In the genomic region with DNA sequence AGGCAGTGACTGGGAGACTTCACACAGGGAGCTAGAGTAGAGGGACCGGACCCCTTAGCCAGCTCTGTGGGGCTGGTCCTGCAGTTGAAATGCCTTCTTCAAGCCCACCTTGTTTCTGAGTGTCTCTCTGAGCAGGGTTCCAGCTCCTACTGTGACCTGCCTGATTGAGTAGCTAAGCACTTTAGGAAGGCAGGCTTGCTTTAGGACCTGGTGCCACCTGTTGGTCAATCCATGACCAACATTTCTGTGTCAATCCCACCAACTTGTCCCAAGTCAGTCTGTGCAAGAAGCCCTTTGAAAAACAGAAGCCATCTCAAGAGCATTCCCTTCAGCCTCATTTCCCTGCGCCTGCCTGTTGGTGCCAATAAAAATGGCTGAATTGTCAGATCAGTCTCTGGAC, we compare ENCODE assay signal across 8 mouse cellular contexts.
DNase-seq lines count a peak whose midpoint lies in the region; ATAC-seq and TF ChIP-seq lines count a peak whose summit lies in the region.

No protein-coding gene starts in this region.

- WGBS in intestine, embryonic 14.5 days: 65% methylated on average over 2 of the region's 2 CpGs
- 67% methylated on average over 2 of the region's 2 CpGs for WGBS in intestine, embryonic 16.5 days

- H3K4me2 ChIP-seq in intestine, embryonic 14.5 days (ENCODE audit: low read length): no peak overlapping the region
- no peak overlapping the region for H3K4me2 ChIP-seq in intestine, embryonic 16.5 days (ENCODE audit: low read depth, low read length)

- intact Hi-C loops in heart, postnatal 25 days (cut with DNase I): loop anchor here (1.0 to 10.0 kb wide), 2 partner anchors 265 to 551 kb away; no protein-coding TSS in a partner anchor

- H3K4me1 ChIP-seq in intestine, embryonic 14.5 days (replicated peaks; ENCODE audit: control insufficient read depth, insufficient read depth, low read length): peaks cover 3% of the 10 kb centered on the region; the same call in 1 of the 2 replicates
- peaks cover 6% of the 10 kb centered on the region; the same call in 1 of the 2 replicates for H3K4me1 ChIP-seq in intestine, embryonic 16.5 days (ENCODE audit: control insufficient read depth, insufficient read depth, low read length)
- H3K4me1 ChIP-seq in ES-E14 (ENCODE audit: control insufficient read depth in 2 of 2, insufficient read depth in 2 of 2, low read length in 2 of 2, poor library complexity in 1 of 2): 0 out of 4 replicates have a peak, but pooled peaks cover 0 to 2% of the 10 kb centered on the region in 2 experiments

- in situ Hi-C loops in ES-E14 (cut with MboI; ENCODE audit: low sequenced_read_pairs in 2 of 2, unreplicated experiment in 2 of 2): no loop called here

- H3K27me3 ChIP-seq in intestine, embryonic 14.5 days (replicated peaks; ENCODE audit: control insufficient read depth, insufficient read depth, low read length): no peaks in the 10 kb centered on the region
- H3K27me3 ChIP-seq in intestine, embryonic 16.5 days (replicated peaks; ENCODE audit: control insufficient read depth, insufficient read depth, low read length): no peaks in the 10 kb centered on the region; the same call in 1 of the 2 replicates

- peak; percentile 74 for DNase-seq in intestine, embryonic 14.5 days (ENCODE audit: low spot score)
- peak; percentile 27 for DNase-seq in ES-E14 (ENCODE audit: low read depth, low spot score)
- DNase-seq in cerebellum, adult 9-11 months: peak; percentile 9
- peak; percentile 2 for DNase-seq in heart, postnatal 25 days (ENCODE audit: low spot score)
- DNase-seq in left cerebral cortex, adult 8-10 months (ENCODE audit: low spot score in 2 of 2): peak; percentile 15 to 16
- peak; percentile 33 for DNase-seq in ovary, postnatal 14 days (ENCODE audit: low spot score)

- no peaks in the 10 kb centered on the region for H3K9me3 ChIP-seq in intestine, embryonic 14.5 days (ENCODE audit: control insufficient read depth, low read length)
- no peaks in the 10 kb centered on the region for H3K9me3 ChIP-seq in intestine, embryonic 16.5 days (ENCODE audit: control insufficient read depth, low read length)
- no peaks in the 10 kb centered on the region for H3K9me3 ChIP-seq in ES-E14 (ENCODE audit: control insufficient read depth, insufficient read depth, low read depth, low read length)

- ATAC-seq in intestine, embryonic 14.5 days (replicated peaks; ENCODE audit: low FRiP score, low TSS enrichment, low read depth): 0 out of 2 replicates have a peak, but pooled peaks have one; percentile 15
- no peak for ATAC-seq in intestine, embryonic 16.5 days
- no peak for ATAC-seq in monocyte, adult 5-6 weeks (replicated peaks; ENCODE audit: insufficient number of reproducible peaks, low FRiP score, low TSS enrichment, poor library complexity, severe bottlenecking)

- no peak overlapping the region for H3K27ac ChIP-seq in intestine, embryonic 14.5 days (ENCODE audit: low read depth)
- H3K27ac ChIP-seq in intestine, embryonic 16.5 days (ENCODE audit: low read length): no peak overlapping the region
- H3K27ac ChIP-seq in ES-E14 (ENCODE audit: insufficient read depth, low read depth, low read length, poor library complexity, severe bottlenecking): no peak overlapping the region

- H3K4me3 ChIP-seq in intestine, embryonic 14.5 days (ENCODE audit: low read depth, low read length): no peak overlapping the region
- H3K4me3 ChIP-seq in intestine, embryonic 16.5 days (ENCODE audit: low read length): no peak overlapping the region
- no peak overlapping the region for H3K4me3 ChIP-seq in ES-E14 (ENCODE audit: insufficient read depth in 1 of 2, low read depth in 1 of 2, low read length in 2 of 2, poor library complexity in 1 of 2, severe bottlenecking in 1 of 2)

- no peaks in the 10 kb centered on the region for H3K36me3 ChIP-seq in intestine, embryonic 14.5 days (ENCODE audit: control insufficient read depth, insufficient read depth, low read length)
- H3K36me3 ChIP-seq in intestine, embryonic 16.5 days (ENCODE audit: control insufficient read depth, insufficient read depth, low read length): no peaks in the 10 kb centered on the region
- H3K36me3 ChIP-seq in ES-E14 (ENCODE audit: control insufficient read depth, insufficient read depth, low read length, poor library complexity, severe bottlenecking): no peaks in the 10 kb centered on the region

- no peak overlapping the region for H3K9ac ChIP-seq in intestine, embryonic 14.5 days (ENCODE audit: low read length)
- H3K9ac ChIP-seq in intestine, embryonic 16.5 days (ENCODE audit: low read depth, low read length): no peak overlapping the region
- no peak overlapping the region for H3K9ac ChIP-seq in ES-E14 (ENCODE audit: insufficient read depth, low read depth, low read length, poor library complexity, severe bottlenecking)

TF ChIP-seq in ES-E14, 5 proteins besides CTCF, POLR2A, EP300 and RAD21:
- TF ChIP-seq CHD2 (IDR thresholded peaks at IDR 0.05; ENCODE audit: low read depth, low read length) (no peak), ZC3H11A (IDR thresholded peaks at IDR 0.05; ENCODE audit: borderline replicate concordance, low read depth, low read length) (peak; percentile 52; the same call in 1 of the 2 replicates)

Comparison
In these comparisons a context has a peak if more than half of its experiments do, and no peak if none do; other contexts are left out.
1. DNase-seq: peak in every context shown above with its lines; median percentile 74 in intestine, embryonic 14.5 days; 33 in ovary, postnatal 14 days; 27 in ES-E14; 16 in left cerebral cortex, adult 8-10 months; 9 in cerebellum, adult 9-11 months; 2 in heart, postnatal 25 days.